Mouse (Mus musculus) G1E-ER4 (cell line): ENCODE measurements around the gene Cdsn. TPM values are rescaled to one million over a fixed set of nuclear protein-coding genes. Genes with fewer than 3 reads are reported as not detected.

Experiments used
- GATA1 ChIP-seq: IDR thresholded peaks from one replicate; pipeline ENCODE4 v1.8.0; 2012; ENCODE audit warnings: low read length, inconsistent platforms
- polyA plus RNA-seq: library from polyadenylated mRNA; stranded (reverse); fragments of >175 nt; gene quantifications from 2 replicates; pipeline ENCODE4 v1.2.3, GENCODE M21; 2012

The Cdsn gene
- polyA plus RNA-seq, 1 experiment = not detected

DNA sequence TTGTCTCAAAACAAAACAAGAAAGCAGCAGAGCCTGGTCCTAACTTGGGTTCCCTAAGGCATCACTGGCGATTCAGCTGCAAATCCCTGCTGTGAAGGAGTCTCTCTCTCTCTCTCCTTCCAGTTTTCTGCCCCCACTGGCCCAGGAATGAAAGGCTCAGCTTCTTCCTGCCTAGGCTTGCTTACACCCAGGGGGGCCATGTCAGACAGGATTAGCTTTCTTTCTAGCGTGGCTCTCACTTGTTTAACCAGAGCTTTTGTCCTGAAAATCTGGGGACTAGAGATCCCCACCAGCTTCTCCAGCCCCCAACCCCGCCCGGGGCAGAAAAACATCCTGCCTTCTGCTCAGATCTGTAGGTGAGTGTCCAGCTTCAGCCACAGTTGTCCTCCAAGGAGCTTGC lies 36.5 kb downstream of the Cdsn start:
- TF ChIP-seq GATA1 = no peak

- TF ChIP-seq GATA1 = no peak
These were observed 38.7 kb downstream of the Cdsn start for GRCm38 (mm10) chr17:35590410-35591218.

DNA sequence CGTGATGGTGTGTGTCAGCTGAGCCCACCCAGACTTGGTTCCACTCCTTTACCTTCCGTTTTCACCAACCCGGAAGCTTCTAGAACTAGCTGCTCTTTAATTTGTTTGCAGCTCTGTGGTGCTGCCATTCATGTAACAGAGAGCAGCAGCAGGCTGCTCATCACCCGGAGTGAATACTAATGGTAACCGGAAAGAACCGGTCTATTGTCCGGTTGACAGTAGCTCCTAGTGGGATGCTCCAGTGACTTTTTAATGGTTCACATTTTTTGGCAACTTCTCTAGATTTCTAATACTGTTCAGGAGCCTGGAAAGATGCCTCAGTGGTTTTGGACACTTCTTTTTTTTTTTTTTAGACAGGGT lies 39.3 kb downstream of the Cdsn start:
- TF ChIP-seq GATA1 = no peak

DNA sequence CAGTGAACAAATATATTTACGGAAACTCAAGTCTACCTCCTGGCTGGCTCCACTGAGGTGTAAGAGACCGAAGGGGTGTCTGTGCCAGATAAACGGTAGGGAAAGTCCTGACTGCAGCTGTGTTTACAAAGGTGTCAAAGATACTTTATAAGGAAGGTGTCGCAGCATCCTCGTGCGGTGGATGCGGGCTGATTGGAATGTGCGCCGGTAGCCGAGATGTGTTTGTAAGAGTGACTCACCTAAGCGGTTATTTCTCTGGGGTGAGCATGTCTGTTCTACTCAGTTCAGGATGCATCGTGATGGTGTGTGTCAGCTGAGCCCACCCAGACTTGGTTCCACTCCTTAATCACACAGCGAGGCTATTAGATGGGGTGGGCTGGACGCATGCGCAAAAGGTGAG lies 39.8 kb downstream of the Cdsn start:
- no peak for TF ChIP-seq GATA1

- TF ChIP-seq GATA1 = no peak
These were observed 40.2 kb downstream of the Cdsn start for GRCm38 (mm10) chr17:35592131-35592530.

DNA sequence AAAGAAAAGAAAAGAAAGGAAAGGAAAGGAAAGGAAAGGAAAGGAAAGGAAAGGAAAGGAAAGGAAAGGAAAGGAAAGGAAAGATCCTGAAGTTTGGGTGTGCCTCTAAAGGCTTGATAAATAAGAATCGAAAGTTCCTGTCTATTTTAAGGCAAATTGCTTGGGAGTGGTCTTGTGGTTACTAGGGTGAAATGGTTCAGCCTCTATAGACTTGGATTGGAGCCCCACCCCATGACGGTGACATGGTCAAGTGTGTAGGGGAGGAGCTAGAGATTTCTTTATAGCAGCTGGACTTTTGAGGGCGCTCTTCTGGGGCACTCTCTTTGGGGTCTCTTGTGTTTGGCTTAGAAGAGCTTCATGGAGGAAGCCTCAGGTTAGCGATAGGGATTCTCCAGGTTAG lies 41.9 kb downstream of the Cdsn start:
- TF ChIP-seq GATA1 = no peak

GRCm38 (mm10) chr17:35594456-35594855 lies 42.5 kb downstream of the Cdsn start:
- no peak for TF ChIP-seq GATA1

DNA sequence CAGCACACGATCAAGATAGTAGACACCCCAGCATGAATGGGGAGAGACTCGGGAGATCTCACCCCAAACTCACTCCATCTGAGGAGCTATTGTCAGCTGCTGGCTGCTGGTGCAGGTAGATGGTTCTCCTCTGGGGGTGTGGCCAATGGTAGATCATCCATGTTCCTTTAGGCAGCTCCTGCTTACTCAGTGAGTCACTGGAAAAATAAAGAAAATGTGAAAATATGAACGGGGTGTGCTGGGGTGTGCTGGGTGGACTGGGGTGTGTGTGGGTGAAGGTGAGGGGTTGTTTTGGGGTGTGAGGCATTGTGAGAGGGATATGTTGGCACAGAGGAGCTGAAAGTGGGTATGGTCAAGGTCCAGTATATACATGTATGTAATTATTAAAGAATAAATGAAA lies 45.5 kb downstream of the Cdsn start:
- TF ChIP-seq GATA1 = no peak

DNA sequence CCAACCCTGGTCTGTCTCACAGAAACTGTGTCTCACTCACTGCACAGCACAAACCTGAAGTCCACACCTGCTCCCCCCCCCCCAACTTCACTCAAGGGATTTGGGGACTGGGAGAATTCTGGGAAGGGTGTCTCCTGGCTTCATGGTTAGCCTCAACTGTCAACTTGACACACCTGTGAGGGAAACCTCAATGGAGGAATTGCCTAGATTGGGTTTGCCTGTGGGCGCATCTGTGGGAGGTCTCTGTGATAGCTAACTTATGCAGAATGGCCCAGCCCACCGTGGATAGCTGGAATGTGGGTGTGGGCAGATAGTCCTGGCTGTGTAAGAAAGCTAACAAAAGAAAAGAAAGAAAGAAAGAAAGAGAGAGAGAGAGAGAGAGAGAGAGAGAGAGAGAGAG lies 49.3 kb downstream of the Cdsn start, which contains the start of gene Sfta2:
TSS of gene Sfta2 (plus strand) at position 301 of the 400 bp plus-strand sequence.
- no peak for TF ChIP-seq GATA1

- TF ChIP-seq GATA1 = no peak
These were observed 49.9 kb downstream of the Cdsn start for GRCm38 (mm10) chr17:35601736-35602354.

Other genes starting within 250 kb of the Cdsn start
- gene H2-Q1, start 231.7 kb upstream of the Cdsn start, polyA plus RNA-seq = not detected in 2 replicates
- not detected in 2 replicates for gene H2-Q2, start 209.9 kb upstream of the Cdsn start, polyA plus RNA-seq
- gene H2-Q4, start 172.5 kb upstream of the Cdsn start, polyA plus RNA-seq = not detected in 2 replicates
- gene H2-Q6, start 127.3 kb upstream of the Cdsn start, polyA plus RNA-seq = not detected in 2 replicates
- not detected in 2 replicates for gene H2-Q7, start 113.0 kb upstream of the Cdsn start, polyA plus RNA-seq
- not detected in 2 replicates for gene H2-Q10, start 82.0 kb upstream of the Cdsn start, polyA plus RNA-seq
- gene Pou5f1, start 46.1 kb upstream of the Cdsn start, polyA plus RNA-seq = not detected in 2 replicates
- 66.4 and 70.1 TPM in 2 replicates for gene Tcf19, start 35.3 kb upstream of the Cdsn start, polyA plus RNA-seq
- gene Cchcr1, start 35.0 kb upstream of the Cdsn start, polyA plus RNA-seq = 18.1 and 24.7 TPM in 2 replicates
- 0.76 and 0.77 TPM in 2 replicates for gene Psors1c2, start 18.9 kb upstream of the Cdsn start, polyA plus RNA-seq
- not detected in 2 replicates for gene 2300002M23Rik, start 15.3 kb downstream of the Cdsn start, polyA plus RNA-seq
- not detected in 2 replicates for gene Sfta2, start 49.4 kb downstream of the Cdsn start, polyA plus RNA-seq
- gene Gm9573, start 74.5 kb downstream of the Cdsn start, polyA plus RNA-seq = not detected in 2 replicates
- gene Mucl3, start 91.6 kb downstream of the Cdsn start, polyA plus RNA-seq = not detected in 2 replicates
- gene Vars2, start 115.5 kb downstream of the Cdsn start, polyA plus RNA-seq = 100 and 135 TPM in 2 replicates
- 20.1 and 28.1 TPM in 2 replicates for gene Gtf2h4, start 121.6 kb downstream of the Cdsn start, polyA plus RNA-seq
- 0.02 and 0.03 TPM in 2 replicates for gene Ddr1, start 152.5 kb downstream of the Cdsn start, polyA plus RNA-seq